Mouse (Mus musculus) MEL (cell line): ENCODE measurements around the gene Nkg7.

ENCODE experiments used
- CTCF ChIP-seq, 3 experiments: IDR thresholded peaks in 2 of 3; conservative IDR thresholded peaks in 1 of 3; 2 replicates each; pipeline ENCODE4 v1.5.1; 2011 to 2012; ENCODE audit warnings: low read length in 3 of 3, low read depth in 2 of 3, mild to moderate bottlenecking in 2 of 3, improper control_type of control experiment in 1 of 3, inconsistent platforms in 1 of 3, mixed read lengths in 1 of 3, moderate library complexity in 1 of 3; ENCODE audit not compliant: control insufficient read depth in 1 of 3, insufficient read depth in 1 of 3, poor library complexity in 1 of 3, severe bottlenecking in 1 of 3
- ELF1 ChIP-seq: IDR thresholded peaks from 2 replicates; pipeline ENCODE4 v1.6.1; 2014; ENCODE audit warnings: low read depth, mild to moderate bottlenecking, inconsistent platforms, low read length, improper control_type of control experiment, moderate library complexity
- EP300 ChIP-seq, 2 experiments: IDR thresholded peaks; 2 replicates each; pipeline ENCODE4 v1.6.1; 2011; ENCODE audit warnings: improper control_type of control experiment in 2 of 2, low read length in 2 of 2, low read depth in 1 of 2, mild to moderate bottlenecking in 1 of 2
- KAT2A ChIP-seq: conservative IDR thresholded peaks from 2 replicates; pipeline ENCODE4 v1.6.1; 2012; ENCODE audit warnings: low read depth, low read length, improper control_type of control experiment, inconsistent platforms
- MYB ChIP-seq: IDR thresholded peaks from 2 replicates; pipeline ENCODE4 v1.6.1; 2011; ENCODE audit warnings: mild to moderate bottlenecking, low read depth, low read length, improper control_type of control experiment
- NELFE ChIP-seq: IDR thresholded peaks from 2 replicates; pipeline ENCODE4 v1.6.1; 2011; ENCODE audit warnings: low read depth, low read length, improper control_type of control experiment
- POLR2A ChIP-seq, 2 experiments: IDR thresholded peaks; 2 replicates each; pipeline ENCODE4 v1.6.1; 2011 to 2012; ENCODE audit warnings: low read length in 2 of 2, mild to moderate bottlenecking in 2 of 2, control low read depth in 1 of 2, improper control_type of control experiment in 1 of 2, low read depth in 1 of 2, moderate library complexity in 1 of 2; ENCODE audit not compliant: control insufficient read depth in 1 of 2, insufficient read depth in 1 of 2, poor library complexity in 1 of 2
- POLR2AphosphoS2 ChIP-seq: IDR thresholded peaks from 2 replicates; pipeline ENCODE4 v1.6.1; 2011; ENCODE audit warnings: low read length, improper control_type of control experiment
- SMC3 ChIP-seq: IDR thresholded peaks from 2 replicates; pipeline ENCODE4 v1.6.1; 2011; ENCODE audit warnings: low read depth, low read length, improper control_type of control experiment
- TAL1 ChIP-seq: IDR thresholded peaks from 2 replicates; pipeline ENCODE4 v1.6.1; 2012; ENCODE audit warnings: mild to moderate bottlenecking, inconsistent platforms, low read length, moderate library complexity, mixed read lengths
- UBTF ChIP-seq: IDR thresholded peaks from 2 replicates; pipeline ENCODE4 v1.6.1; 2012; ENCODE audit warnings: low read depth, mild to moderate bottlenecking, inconsistent platforms, low read length, improper control_type of control experiment, moderate library complexity, borderline replicate concordance; ENCODE audit not compliant: insufficient read depth
- USF1 ChIP-seq: IDR thresholded peaks from 2 replicates; pipeline ENCODE4 v1.6.1; 2014; ENCODE audit warnings: low read depth, mild to moderate bottlenecking, inconsistent platforms, low read length, improper control_type of control experiment, moderate library complexity

- TF ChIP-seq EP300 (IDR thresholded peaks at IDR 0.05; ENCODE audit: low read depth in 1 of 2, low read length in 2 of 2) (no peak), SMC3 (no peak), POLR2A (IDR thresholded peaks at IDR 0.05; ENCODE audit: control insufficient read depth in 1 of 2, insufficient read depth in 1 of 2, low read depth in 1 of 2, low read length in 2 of 2, poor library complexity in 1 of 2) (no peak), KAT2A (no peak), POLR2AphosphoS2 (no peak), CTCF (IDR thresholded peaks at IDR 0.05 in 2 of 3, conservative IDR thresholded peaks at IDR 0.05 in 1 of 3; ENCODE audit: control insufficient read depth in 1 of 3, insufficient read depth in 1 of 3, low read depth in 2 of 3, low read length in 3 of 3, poor library complexity in 1 of 3, severe bottlenecking in 1 of 3) (no peak), UBTF (no peak), ELF1 (no peak), MYB (no peak), TAL1 (no peak), NELFE (no peak), USF1 (no peak)
These were observed 1.7 kb downstream of the Nkg7 start for GRCm38 (mm10) chr7:43438611-43439010.
